Mouse (Mus musculus) embryonic facial prominence, embryonic 15.5 days (tissue): ENCODE results near the gene Cadps. TPM values are rescaled to one million over a fixed set of nuclear protein-coding genes. Genes with fewer than 3 reads are reported as not detected.

Experiments
- ATAC-seq: fragments of 200-750 bp; cut with Nextera tagmentation; 2 replicates; pipeline ENCODE4 v1.8.0; 2017; ENCODE audit warnings: low read depth, moderate TSS enrichment; ENCODE audit not compliant: insufficient number of reproducible peaks, low FRiP score, low TSS enrichment
- H3K27ac ChIP-seq: fragments of 300-500 bp; sonication (generic); replicated peaks from 2 replicates; pipeline ENCODE4 v1.5.1; 2015; ENCODE audit warnings: mild to moderate bottlenecking, inconsistent platforms
- H3K27me3 ChIP-seq: fragments of 300-500 bp; sonication (generic); 2 replicates; pipeline ENCODE4 v1.6.1; 2015; ENCODE audit warnings: inconsistent platforms
- H3K36me3 ChIP-seq: fragments of 300-500 bp; sonication (generic); 2 replicates; pipeline ENCODE4 v1.6.1; 2015; ENCODE audit warnings: mild to moderate bottlenecking, inconsistent platforms
- H3K4me1 ChIP-seq: fragments of 300-500 bp; sonication (generic); 2 replicates; pipeline ENCODE4 v1.6.1; 2015; ENCODE audit warnings: inconsistent platforms
- H3K4me2 ChIP-seq: fragments of 300-500 bp; sonication (generic); replicated peaks from 2 replicates; pipeline ENCODE4 v1.6.1; 2015; ENCODE audit warnings: mild to moderate bottlenecking, inconsistent platforms
- H3K4me3 ChIP-seq: fragments of 300-500 bp; sonication (generic); replicated peaks from 2 replicates; pipeline ENCODE4 v1.5.1; 2015; ENCODE audit warnings: mild to moderate bottlenecking, inconsistent platforms
- H3K9ac ChIP-seq: fragments of 300-500 bp; sonication (generic); 2 replicates; pipeline ENCODE4 v1.6.1; 2015; ENCODE audit warnings: inconsistent platforms
- H3K9me3 ChIP-seq: fragments of 300-500 bp; sonication (generic); replicated peaks from 2 replicates; pipeline ENCODE4 v1.6.1; 2016; ENCODE audit warnings: inconsistent platforms
- WGBS: fragments of 180-500 bp; shearing (Covaris S2); methylation state at CpG from one replicate; pipeline ENCODE4 v1.1.7; 2015; 5-methylcytosine and 5-hydroxymethylcytosine counted together
- polyA plus RNA-seq: library from polyadenylated mRNA; unstranded; fragments of >200 nt; fragmentation: Nextera tagmentation; extraction: Ambion mirVana; gene quantifications from 2 replicates; pipeline ENCODE4 v1.2.1, GENCODE M21; 2015

Gene Cadps
- polyA plus RNA-seq, 1 experiment from 2014 or later: 1.4 TPM

- Histone ChIP-seq H3K9me3 (no peaks in the 10 kb centered on the region), H3K36me3 (no peaks in the 10 kb centered on the region), H3K4me3 (no peak overlapping the region), H3K4me1 (no peaks in the 10 kb centered on the region), H3K9ac (no peak overlapping the region), H3K4me2 (no peak overlapping the region), H3K27ac (no peak overlapping the region), H3K27me3 (no peaks in the 10 kb centered on the region)
- 77% methylated on average over 2 of the region's 2 CpGs for WGBS
- ATAC-seq: no peak
Measured at GRCm38 (mm10) chr14:12730979-12731378, 91.9 kb downstream of the Cadps start.

DNA sequence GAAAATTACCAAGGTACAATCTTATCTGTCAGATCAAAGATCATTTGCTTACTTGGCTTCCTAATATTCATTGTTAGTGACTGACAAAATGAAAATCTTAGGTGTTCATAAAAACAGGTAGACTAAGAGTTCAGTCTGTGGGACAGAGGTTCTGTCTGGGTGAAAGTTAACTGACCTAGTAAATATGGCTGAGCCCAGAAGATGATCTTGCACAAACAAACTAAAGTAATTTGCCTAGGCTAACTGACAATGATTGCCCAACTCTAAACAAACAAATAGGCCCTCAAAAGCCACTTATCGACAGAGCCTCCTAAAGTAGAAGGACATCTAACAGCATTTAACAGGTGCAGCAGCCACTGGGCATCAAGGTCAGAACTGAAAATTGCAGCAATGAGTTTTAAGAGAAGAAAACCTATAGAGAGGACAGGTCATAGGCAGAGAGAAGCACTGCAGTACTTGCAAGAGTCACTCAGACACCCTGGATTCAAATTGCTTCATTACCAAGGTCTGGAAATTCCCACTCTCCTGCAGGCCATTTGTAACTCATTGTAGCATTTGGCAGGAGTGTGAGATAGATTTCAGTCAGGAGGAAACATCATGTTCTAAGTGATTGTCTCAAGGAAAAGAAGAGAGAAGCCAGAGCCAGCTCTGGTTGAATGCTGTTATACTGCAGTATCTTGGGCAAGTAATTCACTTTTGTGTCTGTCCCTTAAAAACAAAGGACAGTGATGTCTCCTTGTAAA lies 100.3 kb downstream of the Cadps start:
- WGBS: 83% methylated on average over 1 of the region's 1 CpGs
- H3K4me2 ChIP-seq: no peak overlapping the region
- H3K27ac ChIP-seq: no peak overlapping the region
- H3K4me3 ChIP-seq: no peak overlapping the region
- no peak for ATAC-seq
- no peaks in the 10 kb centered on the region for H3K27me3 ChIP-seq
- H3K36me3 ChIP-seq: no peaks in the 10 kb centered on the region
- no peaks in the 10 kb centered on the region for H3K9me3 ChIP-seq
- H3K9ac ChIP-seq: no peak overlapping the region
- no peaks in the 10 kb centered on the region for H3K4me1 ChIP-seq

- Histone ChIP-seq H3K27ac (no peak overlapping the region), H3K4me2 (no peak overlapping the region), H3K4me3 (no peak overlapping the region), H3K4me1 (no peaks in the 10 kb centered on the region), H3K9me3 (no peaks in the 10 kb centered on the region), H3K36me3 (no peaks in the 10 kb centered on the region), H3K27me3 (no peaks in the 10 kb centered on the region), H3K9ac (no peak overlapping the region)
- 54% methylated on average over 3 of the region's 3 CpGs for WGBS
- no peak for ATAC-seq
Measured at GRCm38 (mm10) chr14:12718766-12719165, 104.1 kb downstream of the Cadps start.

DNA sequence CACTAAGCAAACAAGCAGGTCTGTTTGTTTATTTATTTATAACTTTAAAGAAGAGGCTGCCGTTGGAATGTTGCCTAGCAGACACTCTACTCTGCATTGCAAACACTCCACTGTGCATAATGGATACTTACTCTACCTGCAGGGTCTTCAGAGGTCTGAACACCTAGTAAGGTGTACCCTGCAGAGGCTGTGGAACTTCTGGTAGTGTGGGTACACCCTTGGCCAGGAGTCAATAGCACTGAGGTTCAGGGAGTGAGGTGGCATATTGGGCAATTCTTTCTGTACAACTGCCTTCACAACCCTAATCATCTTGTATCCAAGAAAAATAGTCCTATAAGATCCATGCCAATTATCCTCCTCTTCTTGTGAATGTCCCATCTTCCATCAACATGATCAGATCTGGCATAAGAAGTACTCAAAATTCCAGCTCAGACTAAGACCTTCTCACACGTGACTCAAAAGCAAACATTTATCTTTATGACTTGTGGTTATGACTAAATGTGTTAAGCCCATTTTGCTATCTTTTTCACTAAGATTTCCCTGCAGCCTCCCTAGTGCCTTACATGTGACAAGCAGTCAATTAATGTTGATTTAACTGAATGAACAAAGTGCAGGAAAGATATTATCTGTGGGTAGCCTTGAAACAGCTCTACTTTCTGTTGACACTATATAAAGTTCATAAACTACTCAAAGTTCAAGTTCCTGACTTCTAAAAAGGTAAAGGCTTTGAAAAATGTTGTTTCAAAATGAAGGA lies 106.8 kb downstream of the Cadps start:
- Histone ChIP-seq H3K36me3 (no peaks in the 10 kb centered on the region), H3K27me3 (no peaks in the 10 kb centered on the region), H3K27ac (no peak overlapping the region), H3K9me3 (no peaks in the 10 kb centered on the region), H3K4me3 (no peak overlapping the region), H3K9ac (no peak overlapping the region), H3K4me2 (no peak overlapping the region), H3K4me1 (no peaks in the 10 kb centered on the region)
- ATAC-seq: no peak
- WGBS: 60% methylated on average over 2 of the region's 2 CpGs

DNA sequence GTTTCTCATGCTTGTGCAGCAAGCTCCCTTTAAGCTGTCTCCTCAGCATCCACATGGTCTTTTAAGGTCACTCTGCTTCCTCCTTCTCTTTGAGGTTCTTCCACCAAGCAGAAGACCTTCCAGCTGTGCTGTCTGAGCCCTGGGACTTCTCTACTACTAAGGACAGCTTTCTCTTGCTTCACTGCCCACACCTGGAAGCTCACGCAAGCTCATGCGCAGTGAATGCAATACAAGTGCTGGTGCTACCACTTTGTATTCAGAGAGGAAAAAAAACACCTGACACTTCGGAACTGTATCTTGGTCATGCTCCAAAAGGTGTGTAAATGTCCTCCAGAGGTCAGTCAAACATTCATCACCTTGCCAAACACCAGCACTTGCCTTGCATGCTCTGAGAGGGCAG lies 115.5 kb downstream of the Cadps start:
- H3K27ac ChIP-seq: no peak overlapping the region
- H3K9ac ChIP-seq: no peak overlapping the region
- H3K27me3 ChIP-seq: no peaks in the 10 kb centered on the region
- H3K36me3 ChIP-seq: no peaks in the 10 kb centered on the region
- no peak overlapping the region for H3K4me2 ChIP-seq
- no peaks in the 10 kb centered on the region for H3K4me1 ChIP-seq
- no peak overlapping the region for H3K4me3 ChIP-seq
- WGBS: 89% methylated on average over 3 of the region's 3 CpGs
- ATAC-seq: no peak
- no peaks in the 10 kb centered on the region for H3K9me3 ChIP-seq

DNA sequence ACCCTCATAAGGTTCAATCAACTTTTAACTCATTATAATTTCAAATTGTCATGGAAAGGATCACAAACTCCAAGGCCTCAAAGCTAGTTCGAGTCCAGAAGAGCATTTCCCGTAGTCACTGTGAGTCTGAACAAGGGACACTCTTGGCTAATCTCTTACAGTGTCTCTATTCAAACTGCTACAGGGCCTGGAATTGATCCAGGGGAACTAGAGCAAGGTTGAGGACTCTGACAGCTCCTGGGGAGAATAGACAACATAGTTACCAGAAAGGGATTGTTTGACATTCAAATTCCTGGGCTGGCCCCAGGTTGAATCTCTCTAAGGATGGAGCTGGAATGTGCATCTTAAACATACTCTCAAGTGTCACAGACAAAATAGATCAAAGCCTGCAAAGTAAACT lies 118.4 kb downstream of the Cadps start:
- Histone ChIP-seq H3K9me3 (no peaks in the 10 kb centered on the region), H3K9ac (no peak overlapping the region), H3K4me1 (no peaks in the 10 kb centered on the region), H3K27ac (no peak overlapping the region), H3K4me2 (no peak overlapping the region), H3K4me3 (no peak overlapping the region), H3K36me3 (no peaks in the 10 kb centered on the region), H3K27me3 (no peaks in the 10 kb centered on the region)
- 63% methylated on average over 2 of the region's 2 CpGs for WGBS
- ATAC-seq: no peak

DNA sequence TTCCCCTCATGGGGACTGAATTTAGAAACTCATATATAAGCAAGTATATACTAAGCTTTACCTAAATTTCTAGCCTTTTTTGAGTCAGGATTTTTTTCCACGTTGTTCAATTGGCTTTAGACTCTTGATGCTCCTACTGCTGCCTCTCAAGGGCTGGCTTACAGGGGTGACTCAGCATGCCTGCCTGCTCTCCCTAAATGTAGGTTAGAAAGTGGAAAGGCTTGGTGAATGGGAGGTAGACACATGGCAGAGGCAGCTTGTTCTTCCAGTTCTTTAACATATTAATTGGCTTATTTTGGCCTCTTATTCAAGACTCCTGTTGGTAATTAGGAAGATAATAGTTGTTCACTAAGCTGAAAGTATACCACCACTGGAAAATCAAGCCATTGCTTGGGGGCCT lies 132.7 kb downstream of the Cadps start:
- no peak for ATAC-seq
- H3K4me3 ChIP-seq: no peak overlapping the region
- H3K4me2 ChIP-seq: no peak overlapping the region
- no peaks in the 10 kb centered on the region for H3K36me3 ChIP-seq
- H3K9me3 ChIP-seq: no peaks in the 10 kb centered on the region
- H3K9ac ChIP-seq: no peak overlapping the region
- H3K27me3 ChIP-seq: no peaks in the 10 kb centered on the region
- H3K27ac ChIP-seq: no peak overlapping the region
- 35% methylated on average over 1 of the region's 1 CpGs for WGBS
- H3K4me1 ChIP-seq: no peaks in the 10 kb centered on the region

DNA sequence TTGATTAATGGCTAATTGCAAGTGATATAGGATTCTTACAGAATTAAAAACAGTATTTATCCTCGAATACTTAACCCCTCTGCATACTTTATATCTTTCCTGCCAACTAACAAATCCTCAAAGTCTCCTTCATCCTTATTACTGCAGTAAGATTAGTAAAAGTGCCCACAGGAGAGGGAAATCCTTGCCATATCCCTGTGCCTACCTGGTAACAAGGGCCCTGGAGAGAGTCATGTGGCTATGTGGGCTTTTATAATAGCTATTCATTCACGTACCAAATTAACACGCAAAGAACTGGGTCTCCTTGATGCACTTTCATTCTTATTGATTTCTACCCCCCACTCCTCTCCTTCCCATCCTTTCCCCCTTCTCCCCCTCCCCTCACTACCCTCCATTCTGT lies 137.9 kb downstream of the Cadps start:
- Histone ChIP-seq H3K4me3 (no peak overlapping the region), H3K9me3 (no peaks in the 10 kb centered on the region), H3K4me1 (no peaks in the 10 kb centered on the region), H3K4me2 (no peak overlapping the region), H3K27me3 (no peaks in the 10 kb centered on the region), H3K27ac (no peak overlapping the region), H3K9ac (no peak overlapping the region), H3K36me3 (no peaks in the 10 kb centered on the region)
- no peak for ATAC-seq
- 65% methylated on average over 3 of the region's 3 CpGs for WGBS

- no peaks in the 10 kb centered on the region for H3K36me3 ChIP-seq
- no peaks in the 10 kb centered on the region for H3K9me3 ChIP-seq
- H3K27ac ChIP-seq: no peak overlapping the region
- H3K9ac ChIP-seq: no peak overlapping the region
- WGBS: 51% methylated on average over 3 of the region's 3 CpGs
- no peaks in the 10 kb centered on the region for H3K4me1 ChIP-seq
- H3K4me3 ChIP-seq: no peak overlapping the region
- no peak for ATAC-seq
- no peaks in the 10 kb centered on the region for H3K27me3 ChIP-seq
- H3K4me2 ChIP-seq: no peak overlapping the region
Measured at GRCm38 (mm10) chr14:12680819-12681638, 141.8 kb downstream of the Cadps start.

DNA sequence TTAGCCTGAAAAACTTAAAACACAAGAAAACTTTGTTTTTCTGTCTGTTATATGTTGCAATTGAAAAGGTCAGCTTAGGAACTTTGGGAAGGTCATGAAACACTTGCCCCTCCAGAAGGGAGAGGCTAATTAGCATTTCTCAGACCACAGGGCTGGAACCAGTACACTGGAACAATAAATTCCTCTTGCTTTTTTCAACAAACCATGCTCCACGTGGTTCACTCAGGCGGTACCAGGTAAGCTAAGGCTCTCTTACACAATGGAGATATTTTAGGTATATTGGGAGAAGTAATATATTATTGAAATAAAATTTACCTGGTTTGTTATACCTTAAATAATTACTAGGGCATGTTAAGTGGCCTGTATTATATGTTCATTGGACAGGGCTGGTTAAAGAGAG lies 161.4 kb downstream of the Cadps start:
- Histone ChIP-seq H3K27ac (no peak overlapping the region), H3K36me3 (no peaks in the 10 kb centered on the region), H3K9ac (no peak overlapping the region), H3K27me3 (no peaks in the 10 kb centered on the region), H3K9me3 (no peaks in the 10 kb centered on the region), H3K4me3 (no peak overlapping the region), H3K4me2 (no peak overlapping the region), H3K4me1 (no peaks in the 10 kb centered on the region)
- no peak for ATAC-seq
- WGBS: 83% methylated on average over 2 of the region's 2 CpGs

GRCm38 (mm10) chr14:12657351-12657750 lies 165.5 kb downstream of the Cadps start:
- no peak overlapping the region for H3K27ac ChIP-seq
- no peaks in the 10 kb centered on the region for H3K36me3 ChIP-seq
- no peaks in the 10 kb centered on the region for H3K9me3 ChIP-seq
- no peak overlapping the region for H3K9ac ChIP-seq
- 67% methylated on average over 4 of the region's 4 CpGs for WGBS
- H3K4me2 ChIP-seq: no peak overlapping the region
- H3K4me3 ChIP-seq: no peak overlapping the region
- no peaks in the 10 kb centered on the region for H3K27me3 ChIP-seq
- H3K4me1 ChIP-seq: no peaks in the 10 kb centered on the region
- ATAC-seq: no peak
